In genomic region chr9:42703191-42703854, GRCm38 (mm10) we compare ENCODE assay signal across 23 mouse cellular contexts.
DNase-seq lines count a peak whose midpoint lies in the region; ATAC-seq and TF ChIP-seq lines count a peak whose summit lies in the region.
"Had no signal": no experiment of that assay in that cellular context is flagged by ENCODE, and none has a peak within 500 bp of the region (broad histone marks: within the 10 kb centered on the region; RNA-seq: fewer than 3 reads in every experiment).

No protein-coding gene starts in this region.

- intact Hi-C loops in heart, adult 2 months (cut with DNase I), result no loop called here

- no peak overlapping the region for H3K27ac ChIP-seq in heart, embryonic 15.5 days
- no peak overlapping the region for H3K27ac ChIP-seq in heart, adult 2 months
- H3K27ac ChIP-seq in kidney, embryonic 16.5 days (ENCODE audit: low read length), result peak overlapping the region; percentile 86
- 0 out of 2 replicates have a peak overlapping the region, but pooled peaks have one; percentile 17 for H3K27ac ChIP-seq in embryonic facial prominence, embryonic 15.5 days (replicated peaks)
- H3K27ac ChIP-seq: embryonic facial prominence, embryonic 12.5 days; heart, embryonic 13.5 days; hindbrain, embryonic 12.5 days; left cerebral cortex, adult 2 months; liver, embryonic 13.5 days; neural tube, embryonic 12.5 days had no signal

- H3K36me3 ChIP-seq in heart, embryonic 15.5 days, result no peaks in the 10 kb centered on the region
- H3K36me3 ChIP-seq in heart, adult 2 months (ENCODE audit: control insufficient read depth, insufficient read depth, low read length), result no peaks in the 10 kb centered on the region
- no peaks in the 10 kb centered on the region for H3K36me3 ChIP-seq in kidney, embryonic 16.5 days (ENCODE audit: insufficient read depth, low read length)
- no peaks in the 10 kb centered on the region for H3K36me3 ChIP-seq in embryonic facial prominence, embryonic 15.5 days
- H3K36me3 ChIP-seq: embryonic facial prominence, embryonic 12.5 days; heart, embryonic 13.5 days; hindbrain, embryonic 12.5 days; liver, embryonic 13.5 days; neural tube, embryonic 12.5 days had no signal

- H3K27me3 ChIP-seq in heart, embryonic 15.5 days, result no peaks in the 10 kb centered on the region
- peaks cover 3% of the 10 kb centered on the region; the same call in 1 of the 2 replicates for H3K27me3 ChIP-seq in heart, adult 2 months (ENCODE audit: control insufficient read depth, insufficient read depth, low read length)
- H3K27me3 ChIP-seq in kidney, embryonic 16.5 days (ENCODE audit: insufficient read depth, low read length), result no peaks in the 10 kb centered on the region
- H3K27me3 ChIP-seq in embryonic facial prominence, embryonic 15.5 days, result no peaks in the 10 kb centered on the region
- H3K27me3 ChIP-seq: embryonic facial prominence, embryonic 12.5 days; hindbrain, embryonic 12.5 days; liver, embryonic 13.5 days; neural tube, embryonic 12.5 days had no signal

- H3K4me1 ChIP-seq in heart, embryonic 15.5 days (replicated peaks), result peaks cover 4% of the 10 kb centered on the region
- no peaks in the 10 kb centered on the region for H3K4me1 ChIP-seq in heart, adult 2 months (ENCODE audit: control insufficient read depth, insufficient read depth, low read length)
- peaks cover 21% of the 10 kb centered on the region for H3K4me1 ChIP-seq in kidney, embryonic 16.5 days (ENCODE audit: insufficient read depth, low read length)
- H3K4me1 ChIP-seq in embryonic facial prominence, embryonic 15.5 days, result peaks cover 6% of the 10 kb centered on the region; the same call in 1 of the 2 replicates
- H3K4me1 ChIP-seq: liver, embryonic 13.5 days had no signal

- H3K9ac ChIP-seq in heart, embryonic 15.5 days, result no peak overlapping the region
- H3K9ac ChIP-seq in heart, adult 2 months (ENCODE audit: low read depth, low read length), result no peak overlapping the region
- H3K9ac ChIP-seq in kidney, embryonic 16.5 days (replicated peaks; ENCODE audit: low read length), result 0 out of 2 replicates have a peak overlapping the region, but pooled peaks have one; percentile 13
- H3K9ac ChIP-seq in embryonic facial prominence, embryonic 15.5 days, result no peak overlapping the region
- H3K9ac ChIP-seq: embryonic facial prominence, embryonic 12.5 days; heart, embryonic 13.5 days; hindbrain, embryonic 12.5 days; liver, embryonic 13.5 days; neural tube, embryonic 12.5 days had no signal

- no peak for TF ChIP-seq EP300 in heart, adult 2 months (IDR thresholded peaks at IDR 0.05; ENCODE audit: insufficient read depth, low read depth, low read length)

- H3K4me2 ChIP-seq in heart, embryonic 15.5 days, result peak overlapping the region; percentile 30
- H3K4me2 ChIP-seq in kidney, embryonic 16.5 days (replicated peaks; ENCODE audit: low read depth, low read length), result peak overlapping the region; percentile 16; the same call in 1 of the 2 replicates
- H3K4me2 ChIP-seq in embryonic facial prominence, embryonic 15.5 days (replicated peaks), result no peak overlapping the region
- H3K4me2 ChIP-seq: embryonic facial prominence, embryonic 12.5 days; heart, embryonic 13.5 days; hindbrain, embryonic 12.5 days; liver, embryonic 13.5 days; neural tube, embryonic 12.5 days had no signal

- H3K4me3 ChIP-seq in heart, embryonic 15.5 days, result no peak overlapping the region
- H3K4me3 ChIP-seq in heart, adult 2 months, result no peak overlapping the region
- no peak overlapping the region for H3K4me3 ChIP-seq in kidney, embryonic 16.5 days (ENCODE audit: low read length)
- H3K4me3 ChIP-seq in embryonic facial prominence, embryonic 15.5 days (replicated peaks), result no peak overlapping the region
- H3K4me3 ChIP-seq: embryonic facial prominence, embryonic 12.5 days; heart, embryonic 13.5 days; hindbrain, embryonic 12.5 days; left cerebral cortex, adult 2 months; liver, embryonic 13.5 days; neural tube, embryonic 12.5 days had no signal

- H3K9me3 ChIP-seq in heart, embryonic 15.5 days (replicated peaks), result no peaks in the 10 kb centered on the region
- H3K9me3 ChIP-seq in kidney, embryonic 16.5 days (ENCODE audit: low read length), result peaks cover 2% of the 10 kb centered on the region; the same call in 1 of the 2 replicates
- no peaks in the 10 kb centered on the region for H3K9me3 ChIP-seq in embryonic facial prominence, embryonic 15.5 days (replicated peaks)
- H3K9me3 ChIP-seq: liver, embryonic 13.5 days; neural tube, embryonic 12.5 days had no signal

- H3K79me2 ChIP-seq in heart, adult 2 months (replicated peaks; ENCODE audit: control insufficient read depth, insufficient read depth, low read length), result no peaks in the 10 kb centered on the region

- no peak for TF ChIP-seq POLR2A in heart, adult 2 months (IDR thresholded peaks at IDR 0.05; ENCODE audit: insufficient read depth, low read depth, low read length)

- no peak for TF ChIP-seq CTCF in heart, adult 2 months (IDR thresholded peaks at IDR 0.05)

- 44% methylated on average over 8 of the region's 8 CpGs for WGBS in heart, embryonic 15.5 days
- WGBS in heart, adult 2 months, result 46% methylated on average over 8 of the region's 8 CpGs
- 6% methylated on average over 8 of the region's 8 CpGs for WGBS in kidney, embryonic 16.5 days
- WGBS in embryonic facial prominence, embryonic 15.5 days, result 33% methylated on average over 8 of the region's 8 CpGs

- no peak for ATAC-seq in heart, embryonic 15.5 days (replicated peaks; ENCODE audit: insufficient number of reproducible peaks, insufficient read depth, low FRiP score, low read depth)
- ATAC-seq in kidney, embryonic 16.5 days (ENCODE audit: low FRiP score, low TSS enrichment), result peak; percentile 83
- ATAC-seq in common myeloid progenitor, adult 5-6 weeks (replicated peaks; ENCODE audit: low read depth, poor library complexity, severe bottlenecking), result peak; percentile 69
- ATAC-seq in embryonic facial prominence, embryonic 15.5 days (ENCODE audit: insufficient number of reproducible peaks, low FRiP score, low TSS enrichment, low read depth), result 0 out of 2 replicates have a peak, but pooled peaks have one; percentile 63
- ATAC-seq: activated CD4-positive, CD25-positive, alpha-beta regulatory T cell, adult 4 months; forebrain, embryonic 14.5 days had no signal

- no peak for DNase-seq in heart, adult 2 months
- DNase-seq in kidney, adult 18-20 months, result no peak
- DNase-seq in frontal cortex, postnatal 36 days (ENCODE audit: low spot score in 2 of 2), result no peak
- DNase-seq: adrenal gland, adult 8-10 months; B cell, adult 2 months; cerebellum, adult 18-20 months; cerebellum, postnatal 25 days; gastrocnemius, postnatal 10 days; kidney, adult 8-10 months; liver, embryonic 13.5 days; lung, adult 2 months; thymus, adult 18-20 months had no signal

Comparison
In these comparisons a context has a peak if more than half of its experiments do, and no peak if none do; other contexts are left out.
1. H3K27ac ChIP-seq: peak in kidney, embryonic 16.5 days (single experiment) and embryonic facial prominence, embryonic 15.5 days (single experiment); none in heart, embryonic 15.5 days (single experiment) and heart, adult 2 months (single experiment).